ENCODE assay signal across 11 mouse cellular contexts in genomic region chr1:155077675-155078074, GRCm38 (mm10). TPM values are rescaled to one million over a fixed set of nuclear protein-coding genes. Genes with fewer than 3 reads are reported as not detected.
DNase-seq lines count a peak whose midpoint lies in the region; ATAC-seq and TF ChIP-seq lines count a peak whose summit lies in the region.
"Had no signal": no experiment of that assay in that cellular context is flagged by ENCODE, and none has a peak within 500 bp of the region (broad histone marks: within the 10 kb centered on the region; RNA-seq: fewer than 3 reads in every experiment).

No protein-coding gene starts in this region.

- no peaks in the 10 kb centered on the region for H3K36me3 ChIP-seq in kidney, adult 2 months (ENCODE audit: control insufficient read depth, insufficient read depth, low read length)
- no peaks in the 10 kb centered on the region for H3K36me3 ChIP-seq in neural tube, embryonic 15.5 days
- no peaks in the 10 kb centered on the region for H3K36me3 ChIP-seq in hindbrain, embryonic 16.5 days (ENCODE audit: control insufficient read depth, insufficient read depth, low read length)
- H3K36me3 ChIP-seq in neural tube, embryonic 13.5 days, result no peaks in the 10 kb centered on the region
- H3K36me3 ChIP-seq: liver, embryonic 15.5 days had no signal

- no peaks in the 10 kb centered on the region for H3K27me3 ChIP-seq in kidney, adult 2 months (replicated peaks; ENCODE audit: control insufficient read depth, insufficient read depth, low read length)
- no peaks in the 10 kb centered on the region for H3K27me3 ChIP-seq in neural tube, embryonic 15.5 days (replicated peaks)
- H3K27me3 ChIP-seq in hindbrain, embryonic 16.5 days (replicated peaks; ENCODE audit: control insufficient read depth, insufficient read depth, low read length), result no peaks in the 10 kb centered on the region
- H3K27me3 ChIP-seq in neural tube, embryonic 13.5 days, result no peaks in the 10 kb centered on the region

- H3K9me3 ChIP-seq in neural tube, embryonic 15.5 days (replicated peaks), result no peaks in the 10 kb centered on the region
- no peaks in the 10 kb centered on the region for H3K9me3 ChIP-seq in hindbrain, embryonic 16.5 days (ENCODE audit: control insufficient read depth, low read length)
- no peaks in the 10 kb centered on the region for H3K9me3 ChIP-seq in neural tube, embryonic 13.5 days
- H3K9me3 ChIP-seq: liver, embryonic 15.5 days had no signal

- no peak overlapping the region for H3K4me2 ChIP-seq in neural tube, embryonic 15.5 days
- no peak overlapping the region for H3K4me2 ChIP-seq in hindbrain, embryonic 16.5 days (ENCODE audit: low read length)
- no peak overlapping the region for H3K4me2 ChIP-seq in neural tube, embryonic 13.5 days
- H3K4me2 ChIP-seq: liver, embryonic 15.5 days had no signal

- no peak for TF ChIP-seq POLR2A in kidney, adult 2 months (IDR thresholded peaks at IDR 0.05; ENCODE audit: low read depth, low read length)

- H3K4me3 ChIP-seq in kidney, adult 2 months (ENCODE audit: insufficient read depth, low read depth, low read length), result no peak overlapping the region
- no peak overlapping the region for H3K4me3 ChIP-seq in neural tube, embryonic 15.5 days (replicated peaks)
- H3K4me3 ChIP-seq in hindbrain, embryonic 16.5 days (ENCODE audit: low read length), result no peak overlapping the region
- no peak overlapping the region for H3K4me3 ChIP-seq in neural tube, embryonic 13.5 days
- H3K4me3 ChIP-seq: liver, embryonic 15.5 days had no signal

- H3K4me1 ChIP-seq in kidney, adult 2 months (ENCODE audit: control insufficient read depth, insufficient read depth, low read length), result 0 out of 2 replicates have a peak, but pooled peaks cover 2% of the 10 kb centered on the region
- peaks cover 37% of the 10 kb centered on the region for H3K4me1 ChIP-seq in neural tube, embryonic 15.5 days
- peaks cover 15% of the 10 kb centered on the region for H3K4me1 ChIP-seq in hindbrain, embryonic 16.5 days (ENCODE audit: control insufficient read depth, insufficient read depth, low read depth, low read length)
- H3K4me1 ChIP-seq in neural tube, embryonic 13.5 days (replicated peaks), result peaks cover 52% of the 10 kb centered on the region

- peak; percentile 43 for DNase-seq in kidney, adult 2 months
- no peak for DNase-seq in kidney, adult 8-10 months
- peak; percentile 55 for DNase-seq in neural tube, embryonic 10.5 days (ENCODE audit: extremely low spot score, low spot score)
- no peak for DNase-seq in liver
- no peak for DNase-seq in natural killer cell, adult 2 months (ENCODE audit: low spot score in 2 of 2)
- DNase-seq: cerebellum, adult 8-10 months had no signal

- 88% methylated on average over 3 of the region's 3 CpGs for WGBS in kidney, adult 2 months
- WGBS in neural tube, embryonic 15.5 days, result 57% methylated on average over 3 of the region's 3 CpGs
- WGBS in hindbrain, embryonic 16.5 days, result 44% methylated on average over 3 of the region's 3 CpGs
- WGBS in neural tube, embryonic 13.5 days, result 54% methylated on average over 3 of the region's 3 CpGs

- TF ChIP-seq CTCF in kidney, adult 2 months (conservative IDR thresholded peaks at IDR 0.05; ENCODE audit: insufficient read depth, insufficient read length, low read depth, low read length), result no peak

- H3K27ac ChIP-seq in kidney, adult 2 months (ENCODE audit: insufficient read depth, low read depth, low read length), result no peak overlapping the region
- no peak overlapping the region for H3K27ac ChIP-seq in neural tube, embryonic 15.5 days (replicated peaks)
- H3K27ac ChIP-seq in hindbrain, embryonic 16.5 days (ENCODE audit: low read depth, low read length), result no peak overlapping the region; the same call in 1 of the 2 replicates
- peak overlapping the region; percentile 77 for H3K27ac ChIP-seq in neural tube, embryonic 13.5 days (replicated peaks)
- H3K27ac ChIP-seq: liver, embryonic 15.5 days had no signal

- H3K9ac ChIP-seq in neural tube, embryonic 15.5 days (replicated peaks), result no peak overlapping the region
- H3K9ac ChIP-seq in hindbrain, embryonic 16.5 days (ENCODE audit: low read depth, low read length), result no peak overlapping the region
- H3K9ac ChIP-seq in neural tube, embryonic 13.5 days, result 0 out of 2 replicates have a peak overlapping the region, but pooled peaks have one; percentile 12
- H3K9ac ChIP-seq: liver, embryonic 15.5 days had no signal

- no peak for ATAC-seq in neural tube, embryonic 15.5 days (ENCODE audit: low FRiP score)
- ATAC-seq in hindbrain, embryonic 16.5 days, result peak; percentile 46
- ATAC-seq in neural tube, embryonic 13.5 days (ENCODE audit: low read depth), result peak; percentile 21; the same call in 1 of the 2 replicates
- ATAC-seq: intestine, postnatal 0 days had no signal

RNA-seq across cellular contexts. Expression of gene Ier5, which starts 21.8 kb away (rescaled TPM):
- 8.6 and 9.8 TPM in 2 replicates for polyA plus RNA-seq in kidney, adult 2 months (2012; rRNA removed)
- polyA plus RNA-seq in neural tube, embryonic 15.5 days (2015; fragmentation: Nextera tagmentation; extraction: Ambion mirVana), result 3.9 and 4.8 TPM in 2 replicates
- polyA plus RNA-seq in hindbrain, embryonic 16.5 days (2015; fragmentation: Nextera tagmentation; extraction: Ambion mirVana), result 4.5 and 5.5 TPM in 2 replicates
- polyA plus RNA-seq in neural tube, embryonic 13.5 days (2015; fragmentation: Nextera tagmentation; extraction: Ambion mirVana), result 7.5 and 7.9 TPM in 2 replicates

Comparison
In these comparisons a context has a peak if more than half of its experiments do, and no peak if none do; other contexts are left out.
1. DNase-seq: peak in kidney, adult 2 months (single experiment) and neural tube, embryonic 10.5 days (single experiment); none in kidney, adult 8-10 months (0 of 2), liver (single experiment) and natural killer cell, adult 2 months (0 of 2).